Mouse (Mus musculus) forebrain, postnatal 0 days (tissue): ENCODE measurements around the gene Pi4ka. TPM values are rescaled to one million over a fixed set of nuclear protein-coding genes. Genes with fewer than 3 reads are reported as not detected.
A peak's percentile ranks its signal among the peaks of the same experiment; 100 is the strongest.

Experiments
- ATAC-seq: fragments of 200-750 bp; cut with Nextera tagmentation; 2 replicates; pipeline ENCODE4 v1.8.0; 2017; ENCODE audit warnings: mild to moderate bottlenecking, moderate library complexity
- DNase-seq: peaks from one replicate; pipeline ENCODE4 v3.0.0-alpha.2; 2015
- H3K27ac ChIP-seq: fragments of 300-500 bp; sonication (generic); 2 replicates; pipeline ENCODE4 v1.5.1; 2014; ENCODE audit warnings: low read depth, mild to moderate bottlenecking, antibody characterized with exemption, low read length, moderate library complexity, mixed read lengths
- H3K27me3 ChIP-seq: fragments of 300-500 bp; sonication (generic); 2 replicates; pipeline ENCODE4 v1.6.1; 2014; ENCODE audit warnings: mild to moderate bottlenecking, low read length, mixed read lengths; ENCODE audit not compliant: insufficient read depth
- H3K36me3 ChIP-seq: fragments of 300-500 bp; sonication (generic); 2 replicates; pipeline ENCODE4 v1.6.1; 2014; ENCODE audit warnings: mild to moderate bottlenecking, moderate library complexity; ENCODE audit not compliant: insufficient read depth
- H3K4me1 ChIP-seq: fragments of 300-500 bp; sonication (generic); 2 replicates; pipeline ENCODE4 v1.6.1; 2014; ENCODE audit warnings: antibody characterized with exemption; ENCODE audit not compliant: insufficient read depth
- H3K4me2 ChIP-seq: fragments of 300-500 bp; sonication (generic); 2 replicates; pipeline ENCODE4 v1.6.1; 2014; ENCODE audit warnings: low read depth, mild to moderate bottlenecking, moderate library complexity
- H3K4me3 ChIP-seq: fragments of 300-500 bp; sonication (generic); 2 replicates; pipeline ENCODE4 v1.5.1; 2014; ENCODE audit warnings: low read depth, low read length, mixed read lengths
- H3K9ac ChIP-seq: fragments of 300-500 bp; sonication (generic); 2 replicates; pipeline ENCODE4 v1.6.1; 2014; ENCODE audit warnings: mild to moderate bottlenecking
- H3K9me3 ChIP-seq: fragments of 300-500 bp; sonication (generic); 2 replicates; pipeline ENCODE4 v1.6.1; 2016; ENCODE audit warnings: low read length
- CTCF ChIP-seq: sonication (generic); IDR thresholded peaks from 2 replicates; pipeline ENCODE4 v1.5.1; 2016; ENCODE audit warnings: antibody characterized with exemption, control low read depth, low read depth
- WGBS: fragments of 180-500 bp; shearing (Covaris S2); extraction: QIAGEN DNeasy Blood & Tissue Kit; methylation state at CpG from one replicate; pipeline ENCODE4 v1.1.7; 2014; 5-methylcytosine and 5-hydroxymethylcytosine counted together
- polyA plus RNA-seq: library from polyadenylated mRNA; unstranded; fragments of >200 nt; fragmentation: Nextera tagmentation; extraction: Ambion mirVana; gene quantifications from 2 replicates; pipeline ENCODE4 v1.2.1, GENCODE M21; 2015
- total RNA-seq: library from RNA; depleted of rRNA; stranded (reverse); fragments of >200 nt; gene quantifications from 2 replicates; pipeline ENCODE4 v1.2.3, GENCODE M21; 2014

Gene Pi4ka
- total and polyA plus RNA-seq, 2 experiments from 2014 or later, result 41.2 to 107 TPM

- no peak for DNase-seq
- Histone ChIP-seq H3K9ac (no peak overlapping the region), H3K36me3 (peaks cover 51% of the 10 kb centered on the region), H3K9me3 (no peaks in the 10 kb centered on the region), H3K4me1 (no peaks in the 10 kb centered on the region), H3K27me3 (no peaks in the 10 kb centered on the region), H3K27ac (no peak overlapping the region), H3K4me2 (no peak overlapping the region), H3K4me3 (no peak overlapping the region)
- ATAC-seq, result no peak
- WGBS, result 95% methylated on average over 5 of the region's 5 CpGs
- TF ChIP-seq CTCF, result no peak
Observed at GRCm38 (mm10) chr16:17324745-17325144, 81.4 kb downstream of the Pi4ka start.

- ATAC-seq (no peak), DNase-seq (peak; percentile 17)
- WGBS, result 40% methylated on average over 5 of the region's 5 CpGs
- no peak overlapping the region for H3K4me3 ChIP-seq
- no peaks in the 10 kb centered on the region for H3K9me3 ChIP-seq
- H3K36me3 ChIP-seq, result peaks cover 62% of the 10 kb centered on the region
- no peak for TF ChIP-seq CTCF
- no peak overlapping the region for H3K4me2 ChIP-seq
- H3K9ac ChIP-seq, result no peak overlapping the region
- H3K27ac ChIP-seq, result no peak overlapping the region
- no peaks in the 10 kb centered on the region for H3K4me1 ChIP-seq
- no peaks in the 10 kb centered on the region for H3K27me3 ChIP-seq
Observed at GRCm38 (mm10) chr16:17321481-17321880, 84.6 kb downstream of the Pi4ka start.

DNA sequence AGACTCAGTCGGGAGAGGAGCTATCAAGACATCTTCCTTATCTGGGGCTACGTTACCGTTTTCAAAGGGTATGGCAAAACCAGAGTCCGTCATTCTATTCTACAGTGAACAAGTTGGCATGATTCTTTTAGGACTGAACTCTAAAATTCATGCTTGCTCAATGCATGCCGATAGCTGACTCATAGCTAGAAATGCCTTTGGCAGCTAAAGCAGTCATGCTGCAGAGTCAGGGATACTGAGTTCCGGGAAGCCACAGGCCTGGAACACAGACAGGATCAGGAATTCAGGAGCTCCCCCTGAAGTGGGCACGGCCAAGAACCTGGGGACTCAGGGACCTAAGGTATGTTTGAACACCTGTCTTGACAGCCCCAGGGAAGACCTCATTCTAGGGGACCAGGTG, 89.6 kb downstream of the Pi4ka start:
- Histone ChIP-seq H3K4me1 (no peaks in the 10 kb centered on the region), H3K27me3 (no peaks in the 10 kb centered on the region), H3K9ac (no peak overlapping the region), H3K27ac (no peak overlapping the region), H3K36me3 (peaks cover 65% of the 10 kb centered on the region), H3K9me3 (no peaks in the 10 kb centered on the region), H3K4me2 (no peak overlapping the region), H3K4me3 (no peak overlapping the region)
- ATAC-seq (no peak), DNase-seq (no peak)
- TF ChIP-seq CTCF, result no peak
- 94% methylated on average over 7 of the region's 7 CpGs for whole genome bisulfite sequencing

DNA sequence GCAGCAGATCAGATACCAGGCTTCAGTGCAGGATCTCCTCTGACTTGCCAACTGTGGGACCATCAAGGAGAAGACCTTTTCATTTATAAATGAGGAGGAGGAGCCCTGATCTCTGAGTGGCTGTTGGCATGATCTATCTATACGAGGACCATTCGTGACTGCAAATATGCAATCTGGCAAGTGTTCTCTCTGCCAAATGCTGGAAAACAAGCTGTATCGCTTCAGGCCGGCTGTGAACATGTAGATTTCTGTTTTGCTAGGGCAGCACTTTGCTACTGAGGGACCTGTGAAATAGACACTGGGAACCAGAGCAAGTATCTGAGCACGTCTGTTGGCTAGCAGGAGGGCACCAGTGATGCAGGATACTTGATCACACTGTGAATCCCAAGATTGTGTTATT, 93.6 kb downstream of the Pi4ka start:
- Histone ChIP-seq H3K9ac (no peak overlapping the region), H3K4me2 (no peak overlapping the region), H3K4me3 (no peak overlapping the region), H3K36me3 (peaks cover 85% of the 10 kb centered on the region), H3K27ac (no peak overlapping the region), H3K27me3 (no peaks in the 10 kb centered on the region), H3K4me1 (no peaks in the 10 kb centered on the region), H3K9me3 (no peaks in the 10 kb centered on the region)
- 76% methylated on average over 5 of the region's 5 CpGs for WGBS
- DNase-seq, result no peak
- TF ChIP-seq CTCF, result no peak
- no peak for ATAC-seq

DNA sequence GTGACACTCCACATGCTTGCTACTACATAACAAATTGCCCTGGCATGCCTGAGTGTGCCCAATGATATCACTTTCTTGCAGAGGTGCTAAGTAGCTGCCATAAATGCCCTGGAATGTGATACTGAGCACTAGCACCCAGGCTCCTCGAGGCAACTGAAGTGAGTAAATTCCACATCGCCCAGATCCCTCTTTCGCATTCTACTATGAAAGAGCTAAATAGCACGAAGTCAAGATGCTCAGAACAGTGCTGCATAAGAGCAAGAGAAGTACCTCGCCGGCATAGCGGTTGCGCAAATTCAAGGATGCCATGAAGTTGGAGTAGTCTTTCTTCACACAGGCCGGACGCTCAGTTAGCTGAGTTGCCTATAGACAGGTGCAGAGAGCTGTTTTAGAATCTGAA, 97.1 kb downstream of the Pi4ka start:
- H3K4me1 ChIP-seq, result no peaks in the 10 kb centered on the region
- no peak for TF ChIP-seq CTCF
- H3K4me3 ChIP-seq, result no peak overlapping the region
- H3K36me3 ChIP-seq, result peaks cover 79% of the 10 kb centered on the region
- no peak overlapping the region for H3K27ac ChIP-seq
- 96% methylated on average over 10 of the region's 10 CpGs for WGBS
- no peak for ATAC-seq
- H3K9me3 ChIP-seq, result no peaks in the 10 kb centered on the region
- H3K9ac ChIP-seq, result no peak overlapping the region
- DNase-seq, result no peak
- H3K4me2 ChIP-seq, result no peak overlapping the region
- no peaks in the 10 kb centered on the region for H3K27me3 ChIP-seq

DNA sequence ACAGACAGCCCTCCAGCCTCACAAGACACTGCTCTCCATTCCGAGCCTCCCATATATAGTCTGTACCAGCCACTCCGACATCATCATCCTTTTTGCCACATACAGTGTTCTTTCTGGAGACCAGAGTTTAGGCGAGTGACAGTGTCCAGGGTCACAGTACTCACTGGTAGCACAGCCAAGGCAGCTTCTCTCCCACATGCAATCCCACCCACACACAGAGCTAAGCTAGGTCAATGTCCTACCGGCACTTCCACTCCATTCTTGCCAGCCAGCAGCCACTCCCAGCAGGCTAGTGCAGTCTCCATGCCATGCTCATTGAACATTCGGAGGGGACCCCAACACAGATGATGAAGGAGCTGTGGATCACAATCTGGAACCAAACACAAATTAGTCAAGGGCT, 98.7 kb downstream of the Pi4ka start:
- whole genome bisulfite sequencing, result 92% methylated on average over 5 of the region's 5 CpGs
- Histone ChIP-seq H3K36me3 (peaks cover 84% of the 10 kb centered on the region), H3K4me3 (no peak overlapping the region), H3K27ac (no peak overlapping the region), H3K4me1 (no peaks in the 10 kb centered on the region), H3K9me3 (no peaks in the 10 kb centered on the region), H3K9ac (no peak overlapping the region), H3K27me3 (no peaks in the 10 kb centered on the region), H3K4me2 (no peak overlapping the region)
- ATAC-seq (no peak), DNase-seq (no peak)
- TF ChIP-seq CTCF, result no peak

DNA sequence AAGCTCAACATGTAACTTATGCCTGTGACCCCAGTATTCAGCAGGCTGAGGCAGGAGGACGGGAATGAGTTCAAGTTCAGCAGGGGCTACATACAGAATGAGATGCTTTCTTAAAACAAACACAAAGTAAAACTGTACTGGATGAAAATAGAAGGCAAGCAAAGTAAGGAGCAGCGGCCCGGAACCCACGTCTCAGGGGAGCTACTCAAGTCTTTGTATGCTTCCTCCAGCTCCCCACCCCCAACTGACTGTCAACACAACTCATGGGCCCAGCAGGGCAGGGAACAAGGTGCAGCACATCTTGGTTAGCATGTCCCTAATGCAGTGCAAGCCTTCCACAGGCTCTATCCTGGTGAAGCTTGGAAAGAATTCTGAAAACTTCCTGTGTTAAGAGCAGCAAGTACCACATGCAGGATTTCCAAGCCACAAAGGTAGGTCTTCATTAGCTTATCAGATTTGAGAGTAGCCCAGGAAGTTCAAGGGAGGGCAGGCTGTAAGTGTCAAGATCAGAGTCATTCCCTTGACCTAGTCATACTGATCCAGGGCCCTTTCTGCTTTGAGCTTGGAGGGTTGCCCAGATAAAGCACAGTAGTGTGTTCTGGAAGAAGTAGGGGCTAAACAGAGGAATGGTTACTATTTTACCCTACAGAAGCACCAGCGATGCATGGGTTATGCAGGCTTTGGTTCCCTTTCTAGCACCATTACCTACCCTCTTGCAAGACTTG, 102.4 kb downstream of the Pi4ka start:
- no peak for DNase-seq
- Histone ChIP-seq H3K4me2 (no peak overlapping the region), H3K4me1 (no peaks in the 10 kb centered on the region), H3K27me3 (no peaks in the 10 kb centered on the region), H3K27ac (no peak overlapping the region), H3K4me3 (no peak overlapping the region), H3K9me3 (no peaks in the 10 kb centered on the region), H3K9ac (no peak overlapping the region), H3K36me3 (peaks cover 82% of the 10 kb centered on the region)
- TF ChIP-seq CTCF, result no peak
- no peak for ATAC-seq
- WGBS, result 88% methylated on average over 5 of the region's 5 CpGs
